ENCODE assay signal across 27 mouse cellular contexts in the genomic region with DNA sequence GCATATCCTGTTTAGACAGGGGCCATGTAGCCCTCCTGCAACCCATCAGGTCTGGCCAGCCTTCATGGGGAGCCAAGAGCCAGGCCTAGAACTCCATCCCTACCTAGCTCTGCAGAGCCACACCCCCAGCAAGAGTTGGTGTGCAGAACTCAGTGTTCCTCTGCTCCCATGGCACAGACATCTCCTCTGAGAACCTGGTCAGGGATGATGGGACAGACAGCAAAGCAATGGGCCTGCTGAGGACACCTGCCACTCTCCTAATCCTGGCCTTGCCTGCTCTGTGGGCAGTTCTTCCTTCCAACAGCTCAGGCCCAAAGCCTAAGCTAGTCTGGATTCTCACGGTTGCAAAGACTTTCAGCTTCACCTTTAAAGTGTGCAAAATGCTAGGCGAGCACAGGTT. TPM values are rescaled to one million over a fixed set of nuclear protein-coding genes. Genes with fewer than 3 reads are reported as not detected.
DNase-seq lines count a peak whose midpoint lies in the region; ATAC-seq lines count a peak whose summit lies in the region.
"Had no signal": no experiment of that assay in that cellular context is flagged by ENCODE, and none has a peak within 500 bp of the region (broad histone marks: within the 10 kb centered on the region; RNA-seq: fewer than 3 reads in every experiment).

No protein-coding gene starts in this region.

- H3K27me3 ChIP-seq in kidney, embryonic 16.5 days (ENCODE audit: insufficient read depth, low read length), result no peaks in the 10 kb centered on the region
- H3K27me3 ChIP-seq in embryonic facial prominence, embryonic 15.5 days, result no peaks in the 10 kb centered on the region
- H3K27me3 ChIP-seq in stomach, embryonic 14.5 days (ENCODE audit: control insufficient read depth, insufficient read depth, low read length), result no peaks in the 10 kb centered on the region
- H3K27me3 ChIP-seq: midbrain, embryonic 15.5 days had no signal

- peak overlapping the region; percentile 94 for H3K27ac ChIP-seq in kidney, embryonic 16.5 days (ENCODE audit: low read length)
- peak overlapping the region; percentile 93; the same call in 1 of the 2 replicates for H3K27ac ChIP-seq in embryonic facial prominence, embryonic 15.5 days (replicated peaks)
- H3K27ac ChIP-seq in stomach, embryonic 14.5 days (ENCODE audit: low read length), result no peak overlapping the region
- H3K27ac ChIP-seq: liver, embryonic 15.5 days; midbrain, embryonic 15.5 days had no signal

- peak; percentile 71 for DNase-seq in cerebellum, adult 11-12 months
- DNase-seq in cerebellum, postnatal 25 days, result no peak
- no peak for DNase-seq in kidney, adult 11 months
- no peak for DNase-seq in adrenal gland, adult 18-20 months (ENCODE audit: low spot score in 2 of 2)
- DNase-seq in left cerebral cortex, adult 18-20 months (ENCODE audit: low spot score in 2 of 2), result no peak
- DNase-seq: adrenal gland, adult 8-10 months; cerebellum, postnatal 10 days; embryo, embryonic 11 days; gastrocnemius, postnatal 36 days; kidney, postnatal 25 days; left cerebral cortex, postnatal 4 days; right cerebral cortex, postnatal 14 days; spleen, adult 18-20 months; thymus, postnatal 14 days had no signal

- no peak overlapping the region for H3K9ac ChIP-seq in kidney, embryonic 16.5 days (replicated peaks; ENCODE audit: low read length)
- H3K9ac ChIP-seq in embryonic facial prominence, embryonic 15.5 days, result no peak overlapping the region
- 0 out of 2 replicates have a peak overlapping the region, but pooled peaks have one; percentile 3 for H3K9ac ChIP-seq in stomach, embryonic 14.5 days (replicated peaks; ENCODE audit: low read depth, low read length)
- H3K9ac ChIP-seq: heart, embryonic 15.5 days; hindbrain, embryonic 12.5 days; liver, embryonic 15.5 days; midbrain, embryonic 15.5 days had no signal

- H3K36me3 ChIP-seq in kidney, embryonic 16.5 days (ENCODE audit: insufficient read depth, low read length), result no peaks in the 10 kb centered on the region
- H3K36me3 ChIP-seq in embryonic facial prominence, embryonic 15.5 days, result no peaks in the 10 kb centered on the region
- H3K36me3 ChIP-seq in stomach, embryonic 14.5 days (ENCODE audit: control insufficient read depth, insufficient read depth, low read length), result no peaks in the 10 kb centered on the region
- H3K36me3 ChIP-seq: heart, embryonic 15.5 days; hindbrain, embryonic 12.5 days; liver, embryonic 15.5 days; midbrain, embryonic 15.5 days had no signal

- 81% methylated on average over 2 of the region's 2 CpGs for WGBS in kidney, embryonic 16.5 days
- 78% methylated on average over 2 of the region's 2 CpGs for WGBS in embryonic facial prominence, embryonic 15.5 days
- WGBS in stomach, embryonic 14.5 days, result 67% methylated on average over 2 of the region's 2 CpGs

- H3K9me3 ChIP-seq in kidney, embryonic 16.5 days (ENCODE audit: low read length), result no peaks in the 10 kb centered on the region
- no peaks in the 10 kb centered on the region for H3K9me3 ChIP-seq in embryonic facial prominence, embryonic 15.5 days (replicated peaks)
- no peaks in the 10 kb centered on the region for H3K9me3 ChIP-seq in stomach, embryonic 14.5 days (ENCODE audit: control insufficient read depth, low read depth, low read length)
- H3K9me3 ChIP-seq: heart, embryonic 15.5 days; hindbrain, embryonic 12.5 days; liver, embryonic 15.5 days; midbrain, embryonic 15.5 days had no signal

- no peak overlapping the region for H3K4me3 ChIP-seq in kidney, embryonic 16.5 days (ENCODE audit: low read length)
- H3K4me3 ChIP-seq in embryonic facial prominence, embryonic 15.5 days (replicated peaks), result no peak overlapping the region
- no peak overlapping the region for H3K4me3 ChIP-seq in stomach, embryonic 14.5 days (ENCODE audit: low read depth, low read length)
- H3K4me3 ChIP-seq: erythroblast, embryonic 14.5 days; heart, embryonic 15.5 days; hindbrain, embryonic 12.5 days; liver, embryonic 15.5 days; midbrain, embryonic 15.5 days; myocyte had no signal

- no peak for ATAC-seq in kidney, embryonic 16.5 days (ENCODE audit: low FRiP score, low TSS enrichment)
- ATAC-seq in embryonic facial prominence, embryonic 15.5 days (ENCODE audit: insufficient number of reproducible peaks, low FRiP score, low TSS enrichment, low read depth), result no peak
- ATAC-seq in stomach, embryonic 14.5 days (ENCODE audit: insufficient number of reproducible peaks, insufficient read depth, low FRiP score, low read depth), result no peak
- ATAC-seq: forebrain, embryonic 14.5 days; lung, postnatal 0 days; midbrain, embryonic 15.5 days had no signal

- H3K4me1 ChIP-seq in kidney, embryonic 16.5 days (ENCODE audit: insufficient read depth, low read length), result peaks cover 48% of the 10 kb centered on the region
- H3K4me1 ChIP-seq in embryonic facial prominence, embryonic 15.5 days, result peaks cover 66% of the 10 kb centered on the region
- H3K4me1 ChIP-seq in stomach, embryonic 14.5 days (ENCODE audit: control insufficient read depth, insufficient read depth, low read length), result peaks cover 35% of the 10 kb centered on the region

- no peak overlapping the region for H3K4me2 ChIP-seq in kidney, embryonic 16.5 days (replicated peaks; ENCODE audit: low read depth, low read length)
- H3K4me2 ChIP-seq in embryonic facial prominence, embryonic 15.5 days (replicated peaks), result no peak overlapping the region
- H3K4me2 ChIP-seq in stomach, embryonic 14.5 days (replicated peaks; ENCODE audit: low read depth, low read length), result no peak overlapping the region
- H3K4me2 ChIP-seq: heart, embryonic 15.5 days; hindbrain, embryonic 12.5 days; liver, embryonic 15.5 days; midbrain, embryonic 15.5 days had no signal

RNA-seq across cellular contexts. Expression of gene Sema3f, which starts 5.4 kb away (rescaled TPM):
- polyA plus RNA-seq in kidney, embryonic 16.5 days (2015; fragmentation: Nextera tagmentation; extraction: Ambion mirVana), result 20.9 and 25.7 TPM in 2 replicates
- 40.6 and 44.6 TPM in 2 replicates for polyA plus RNA-seq in embryonic facial prominence, embryonic 15.5 days (2015; fragmentation: Nextera tagmentation; extraction: Ambion mirVana)
- polyA plus RNA-seq in stomach, embryonic 14.5 days (2014; fragmentation: Nextera tagmentation; extraction: Ambion mirVana), result 30.2 and 33.2 TPM in 2 replicates
- total RNA-seq in adrenal gland, adult 18-20 months (2021), result 10 to 100 TPM; 30.2 to 34.1 TPM
- total RNA-seq in left cerebral cortex, adult 18-20 months (2021), result 10 to 100 TPM; 13.1 to 13.9 TPM
- total RNA-seq: megakaryocyte, adult 5-6 weeks had no signal
- polyA plus RNA-seq: erythroblast, embryonic 14.5 days had no signal

RNA-seq across cellular contexts. Expression of gene Gnat1, which starts 36.1 kb away (rescaled TPM):
- polyA plus RNA-seq in kidney, embryonic 16.5 days (2015; fragmentation: Nextera tagmentation; extraction: Ambion mirVana), result 2.8 and 3.0 TPM in 2 replicates
- 1.9 and 3.4 TPM in 2 replicates for polyA plus RNA-seq in embryonic facial prominence, embryonic 15.5 days (2015; fragmentation: Nextera tagmentation; extraction: Ambion mirVana)
- 1.8 and 2.4 TPM in 2 replicates for polyA plus RNA-seq in stomach, embryonic 14.5 days (2014; fragmentation: Nextera tagmentation; extraction: Ambion mirVana)
- total RNA-seq in adrenal gland, adult 18-20 months (2021), result under 1 TPM; 0.22 to 0.56 TPM
- total RNA-seq in left cerebral cortex, adult 18-20 months (2021), result under 1 TPM; 0.35 to 0.73 TPM
- total RNA-seq: gastrocnemius, postnatal 36 days; heart, adult 8-10 months; megakaryocyte, adult 5-6 weeks had no signal
- polyA plus RNA-seq: erythroblast, embryonic 14.5 days; myocyte had no signal

RNA-seq across cellular contexts. Expression of gene Slc38a3, which starts 46.3 kb away (rescaled TPM):
- 12.4 and 12.9 TPM in 2 replicates for polyA plus RNA-seq in kidney, embryonic 16.5 days (2015; fragmentation: Nextera tagmentation; extraction: Ambion mirVana)
- polyA plus RNA-seq in embryonic facial prominence, embryonic 15.5 days (2015; fragmentation: Nextera tagmentation; extraction: Ambion mirVana), result 3.7 and 4.2 TPM in 2 replicates
- 3.7 and 7.1 TPM in 2 replicates for polyA plus RNA-seq in stomach, embryonic 14.5 days (2014; fragmentation: Nextera tagmentation; extraction: Ambion mirVana)
- total RNA-seq in adrenal gland, adult 18-20 months (2021), result under 1 TPM; 0.33 to 0.64 TPM
- total RNA-seq in left cerebral cortex, adult 18-20 months (2021), result 10 to 100 TPM; 66.6 to 84.4 TPM
- total RNA-seq: megakaryocyte, adult 5-6 weeks had no signal

RNA-seq across cellular contexts. Expression of gene Rbm5, which starts 55.2 kb away (rescaled TPM):
- 203 and 214 TPM in 2 replicates for polyA plus RNA-seq in kidney, embryonic 16.5 days (2015; fragmentation: Nextera tagmentation; extraction: Ambion mirVana)
- polyA plus RNA-seq in embryonic facial prominence, embryonic 15.5 days (2015; fragmentation: Nextera tagmentation; extraction: Ambion mirVana), result 198 and 218 TPM in 2 replicates
- 204 and 205 TPM in 2 replicates for polyA plus RNA-seq in stomach, embryonic 14.5 days (2014; fragmentation: Nextera tagmentation; extraction: Ambion mirVana)
- total RNA-seq in adrenal gland, adult 18-20 months (2021), result 100 to 1,000 TPM; 115 to 118 TPM
- total RNA-seq in left cerebral cortex, adult 18-20 months (2021), result 100 to 1,000 TPM; 120 to 133 TPM
